Mouse (Mus musculus) CD4-positive naive resting alpha-beta T cell, adult 76 days (primary cell): ENCODE data around the gene Taar7f. TPM values are rescaled to one million over a fixed set of nuclear protein-coding genes. Genes with fewer than 3 reads are reported as not detected.

Experiments
- total RNA-seq: library from RNA; stranded (reverse); gene quantifications from one replicate; pipeline ENCODE4 v1.2.4, GENCODE M21; 2023

Taar7f gene
- total RNA-seq, result not detected

GRCm38 (mm10) chr10:24049210-24049609, at the start of gene Taar7f:
Gene Taar7f, plus strand, starts transcription at chr10:24049510.

GRCm38 (mm10) chr10:23999639-24000038, 49.7 kb upstream of the Taar7f start, which contains the start of gene Taar7b:
Gene Taar7b, plus strand, starts transcription at chr10:23999939.

GRCm38 (mm10) chr10:24026922-24027321, 22.4 kb upstream of the Taar7f start, which contains the start of gene Taar7d:
Gene Taar7d, plus strand, starts transcription at chr10:24027222.

DNA sequence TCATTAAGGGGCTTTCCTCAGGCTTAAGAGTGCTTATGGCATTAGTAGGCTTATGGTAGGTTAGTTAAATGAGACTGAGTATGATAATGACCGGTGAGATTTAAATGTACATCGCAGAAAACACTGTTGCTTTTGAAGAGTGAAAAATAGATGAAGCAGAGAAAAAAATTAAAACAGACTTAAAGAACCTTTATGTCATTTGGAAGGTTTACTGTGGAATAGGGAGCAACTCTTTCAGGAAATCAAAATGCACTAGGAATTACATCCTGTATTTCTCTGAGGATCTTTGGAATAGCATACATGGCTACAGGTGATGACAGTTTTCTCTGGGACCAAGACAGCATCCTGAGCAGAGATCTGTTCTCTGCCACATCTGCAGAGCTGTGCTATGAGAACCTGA, 12.0 kb upstream of the Taar7f start, which contains the start of gene Taar7e:
Gene Taar7e (plus strand): TSS at position 301 of the 400 bp plus-strand sequence.

DNA sequence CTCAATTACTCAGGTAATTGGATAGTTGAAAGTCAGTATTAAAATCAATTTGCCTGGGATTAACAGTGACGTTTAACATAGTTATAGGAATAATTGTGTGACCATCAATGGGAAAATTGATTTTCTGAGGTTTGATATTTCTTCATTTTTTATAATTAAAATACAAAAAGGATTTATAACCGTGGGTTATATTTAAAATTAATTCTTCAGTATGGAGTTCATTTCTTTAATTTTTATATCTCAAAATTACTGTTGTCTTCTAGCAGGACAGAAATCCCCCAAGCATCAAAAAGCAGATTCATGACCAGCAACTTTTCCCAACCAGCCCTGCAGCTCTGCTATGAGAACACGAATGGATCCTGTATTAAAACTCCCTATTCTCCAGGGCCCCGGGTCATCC, 26.9 kb downstream of the Taar7f start, which contains the start of gene Taar8a:
Gene Taar8a (plus strand): TSS at position 301 of the 400 bp plus-strand sequence.

GRCm38 (mm10) chr10:24092194-24092593, 42.9 kb downstream of the Taar7f start, which contains the start of gene Taar8b:
Gene Taar8b, minus strand, starts transcription at chr10:24092294.

Other genes starting within 250 kb of the Taar7f start
- gene Vnn3, start 198.0 kb upstream of the Taar7f start, total RNA-seq, result 0.32 TPM
- not detected for gene Vnn1, start 154.8 kb upstream of the Taar7f start, total RNA-seq
- not detected for gene Taar1, start 129.2 kb upstream of the Taar7f start, total RNA-seq
- gene Taar2, start 110.9 kb upstream of the Taar7f start, total RNA-seq, result not detected
- gene Taar3, start 100.0 kb upstream of the Taar7f start, total RNA-seq, result not detected
- gene Taar4, start 89.0 kb upstream of the Taar7f start, total RNA-seq, result not detected
- gene Taar5, start 78.8 kb upstream of the Taar7f start, total RNA-seq, result not detected
- gene Taar6, start 63.9 kb upstream of the Taar7f start, total RNA-seq, result not detected
- not detected for gene Taar7a, start 56.0 kb upstream of the Taar7f start, total RNA-seq
- not detected for gene Taar7b, start 49.6 kb upstream of the Taar7f start, total RNA-seq
- gene Taar7d, start 22.3 kb upstream of the Taar7f start, total RNA-seq, result not detected
- not detected for gene Taar7e, start 11.9 kb upstream of the Taar7f start, total RNA-seq
- not detected for gene Taar8a, start 27.0 kb downstream of the Taar7f start, total RNA-seq
- not detected for gene Taar8b, start 42.8 kb downstream of the Taar7f start, total RNA-seq
- gene Taar8c, start 52.4 kb downstream of the Taar7f start, total RNA-seq, result not detected
- not detected for gene Taar9, start 60.0 kb downstream of the Taar7f start, total RNA-seq
- gene Stx7, start 99.8 kb downstream of the Taar7f start, total RNA-seq, result 29.5 TPM
- gene Moxd1, start 174.0 kb downstream of the Taar7f start, total RNA-seq, result not detected